Mouse (Mus musculus): Measurements from ENCODE around the gene Pakap.

Gene Pakap

GRCm38 (mm10) chr4:57920522-57920921 is 352.5 kb downstream of the Pakap start:
- no peak for DNase-seq

DNA sequence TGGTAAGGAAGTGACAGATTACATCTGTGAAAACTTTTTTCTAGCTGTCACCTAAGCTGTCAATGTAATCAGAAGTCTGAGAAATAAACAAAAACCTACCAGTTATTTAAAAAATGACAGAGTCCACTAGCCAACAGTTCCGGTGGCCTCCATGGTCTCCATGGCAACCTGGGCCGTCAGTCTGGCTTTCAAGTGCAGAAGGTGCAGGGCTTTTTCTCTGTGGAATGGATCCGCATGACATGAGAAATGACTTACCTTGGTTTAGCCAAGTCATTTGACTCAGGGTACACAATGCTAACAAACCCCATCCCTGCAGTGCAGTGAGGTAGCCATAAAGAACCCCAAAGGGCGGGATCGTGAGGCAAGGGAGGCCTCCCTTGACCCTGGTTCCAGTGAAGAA is 354.2 kb downstream of the Pakap start:
- DNase-seq: no peak

DNA sequence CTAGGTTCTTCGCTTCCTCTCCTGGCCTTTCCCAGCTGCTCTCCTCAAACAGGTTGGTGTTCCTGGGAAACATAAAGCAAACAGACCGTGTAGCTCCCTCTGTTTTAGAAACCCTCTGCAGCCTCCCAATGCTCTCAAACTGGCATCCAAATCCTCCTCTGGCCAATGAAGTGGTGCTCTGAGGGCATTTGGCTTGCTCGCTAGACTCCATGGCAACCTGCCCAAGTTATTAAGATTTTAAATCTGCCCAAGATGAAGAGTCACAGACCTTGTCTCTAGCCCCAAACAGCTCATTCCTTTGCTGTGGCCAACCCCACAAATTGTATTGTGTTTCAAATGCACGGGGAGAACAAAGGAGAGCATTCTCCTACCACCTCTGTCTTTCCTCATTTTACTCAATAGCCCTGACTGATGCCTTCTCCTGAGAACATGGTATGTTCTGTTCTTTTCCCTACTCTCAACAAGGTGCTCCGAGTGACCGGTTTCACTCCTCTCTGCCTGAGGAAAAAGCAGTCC is 356.6 kb downstream of the Pakap start:
- no peak for DNase-seq

- no peak for DNase-seq
Measured at GRCm38 (mm10) chr4:57927464-57928205, 359.7 kb downstream of the Pakap start.

DNA sequence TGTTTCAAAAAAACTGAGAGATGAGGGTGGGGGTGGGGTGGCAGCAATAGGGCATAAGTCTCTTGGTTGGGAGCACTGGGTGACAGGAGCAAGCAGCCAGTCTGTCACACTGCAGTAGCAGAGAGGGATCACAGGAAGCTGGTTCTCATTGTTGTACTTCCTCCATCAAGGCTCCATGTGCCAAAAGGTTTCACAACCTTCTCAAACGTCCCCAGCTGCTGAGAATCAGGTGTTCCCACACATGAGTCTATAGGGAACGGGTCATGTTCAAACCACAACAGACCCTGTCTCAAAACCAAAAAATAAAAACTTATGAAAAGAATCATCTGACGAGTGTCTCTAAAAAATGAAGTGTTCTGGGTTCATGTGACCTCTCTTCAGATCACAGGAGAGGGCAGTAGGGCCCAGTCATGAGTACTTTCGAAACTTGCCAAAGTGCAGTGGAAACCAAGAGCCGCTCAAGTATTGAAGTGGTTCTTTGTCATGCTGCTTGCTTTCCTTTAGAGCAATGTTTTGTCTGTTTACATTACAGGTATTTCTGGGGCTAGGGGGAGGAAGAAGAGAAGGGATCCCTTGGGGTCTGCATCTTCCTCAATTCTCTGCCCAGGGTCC is 362.7 kb downstream of the Pakap start:
- no peak for DNase-seq

DNA sequence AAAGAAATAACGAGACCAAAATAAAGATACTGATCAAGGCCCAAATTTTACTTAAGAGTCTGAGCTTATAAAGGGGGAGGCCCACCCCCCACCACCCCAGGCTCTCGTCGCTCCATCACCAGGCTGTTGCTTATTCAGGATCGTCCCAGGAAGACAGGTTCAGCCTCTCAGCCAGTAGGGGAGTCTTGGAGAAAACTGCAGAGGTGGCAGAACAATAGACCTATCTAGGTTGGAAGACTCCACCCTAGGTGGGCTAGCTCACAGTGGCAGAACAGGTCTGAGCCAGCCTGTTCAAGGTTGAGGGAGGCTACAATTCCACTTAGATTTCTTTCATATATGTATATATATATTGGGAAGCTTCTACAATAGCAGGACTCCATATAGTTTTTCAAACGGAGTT is 366.2 kb downstream of the Pakap start:
- DNase-seq: no peak

GRCm38 (mm10) chr4:57937292-57937691 is 369.3 kb downstream of the Pakap start:
- no peak for DNase-seq

GRCm38 (mm10) chr4:57940631-57941030 is 372.7 kb downstream of the Pakap start:
- no peak for DNase-seq

- no peak for DNase-seq
Measured at GRCm38 (mm10) chr4:57942892-57943291, 374.9 kb downstream of the Pakap start.
